Comparison of ENCODE assay signal across 11 mouse cellular contexts in the genomic region with DNA sequence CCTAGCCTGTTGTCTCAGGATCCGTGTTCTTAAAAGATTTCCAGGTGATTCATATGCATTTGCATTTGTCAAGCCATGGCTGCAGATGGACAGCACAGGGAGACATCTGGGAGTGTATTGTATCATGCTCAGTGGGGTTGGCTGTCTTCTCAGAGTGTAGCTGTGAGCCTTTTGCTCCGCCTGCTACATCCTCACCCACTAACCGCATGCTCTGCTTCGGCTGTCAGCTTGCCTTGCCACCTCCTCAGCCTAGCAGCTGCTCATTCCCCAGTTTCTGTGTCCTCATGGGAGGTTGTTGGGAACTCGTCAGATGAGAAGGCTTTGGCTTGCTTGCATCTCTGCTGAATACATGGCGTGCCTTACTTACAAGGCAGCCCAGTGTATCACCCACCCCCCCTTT.
A peak's percentile ranks its signal among the peaks of the same experiment; 100 is the strongest.
DNase-seq lines count a peak whose midpoint lies in the region; ATAC-seq lines count a peak whose summit lies in the region.
"Had no signal": no experiment of that assay in that cellular context is flagged by ENCODE, and none has a peak within 500 bp of the region (broad histone marks: within the 10 kb centered on the region; RNA-seq: fewer than 3 reads in every experiment).

No protein-coding gene starts in this region.

- no peak for DNase-seq in hindbrain, embryonic 10.5 days (ENCODE audit: low spot score)
- peak; percentile 25 to 45 for DNase-seq in frontal cortex, postnatal 25 days (ENCODE audit: low spot score in 2 of 2)
- DNase-seq in left cerebral cortex, adult 18-20 months (ENCODE audit: low spot score in 2 of 2): peak; percentile 69 to 84
- DNase-seq in right cerebral cortex, postnatal 14 days: peak; percentile 50
- DNase-seq in kidney, postnatal 14 days: no peak
- DNase-seq in adrenal gland, postnatal 25 days: no peak
- DNase-seq: lung, postnatal 10 days; midbrain, embryonic 14.5 days had no signal

- peak; percentile 43 for ATAC-seq in hindbrain, embryonic 16.5 days
- no peak for ATAC-seq in kidney, embryonic 14.5 days (ENCODE audit: low FRiP score, low TSS enrichment)
- ATAC-seq: intestine, postnatal 0 days had no signal

- H3K4me1 ChIP-seq in hindbrain, embryonic 16.5 days (ENCODE audit: control insufficient read depth, insufficient read depth, low read depth, low read length): no peaks in the 10 kb centered on the region; the same call in 1 of the 2 replicates
- peaks cover 3% of the 10 kb centered on the region; the same call in 1 of the 2 replicates for H3K4me1 ChIP-seq in hindbrain, embryonic 10.5 days (replicated peaks)
- no peaks in the 10 kb centered on the region for H3K4me1 ChIP-seq in kidney, embryonic 14.5 days (ENCODE audit: control insufficient read depth, insufficient read depth, low read length)

- 71% methylated on average over 6 of the region's 6 CpGs for WGBS in hindbrain, embryonic 16.5 days
- WGBS in hindbrain, embryonic 10.5 days: 85% methylated on average over 6 of the region's 6 CpGs
- WGBS in kidney, embryonic 14.5 days: 76% methylated on average over 6 of the region's 6 CpGs

- H3K27me3 ChIP-seq in hindbrain, embryonic 16.5 days (replicated peaks; ENCODE audit: control insufficient read depth, insufficient read depth, low read length): no peaks in the 10 kb centered on the region
- no peaks in the 10 kb centered on the region for H3K27me3 ChIP-seq in hindbrain, embryonic 10.5 days (ENCODE audit: insufficient read depth, poor library complexity, severe bottlenecking)
- H3K27me3 ChIP-seq in kidney, embryonic 14.5 days (ENCODE audit: control insufficient read depth, insufficient read depth, low read length): no peaks in the 10 kb centered on the region

- no peak overlapping the region for H3K4me3 ChIP-seq in hindbrain, embryonic 16.5 days (ENCODE audit: low read length)
- H3K4me3 ChIP-seq in hindbrain, embryonic 10.5 days: no peak overlapping the region
- H3K4me3 ChIP-seq in kidney, embryonic 14.5 days (ENCODE audit: low read length): no peak overlapping the region

- H3K4me2 ChIP-seq in hindbrain, embryonic 16.5 days (ENCODE audit: low read length): no peak overlapping the region
- no peak overlapping the region for H3K4me2 ChIP-seq in kidney, embryonic 14.5 days (replicated peaks; ENCODE audit: low read depth, low read length)

- no peak overlapping the region for H3K27ac ChIP-seq in hindbrain, embryonic 16.5 days (ENCODE audit: low read depth, low read length)
- no peak overlapping the region for H3K27ac ChIP-seq in hindbrain, embryonic 10.5 days
- H3K27ac ChIP-seq in kidney, embryonic 14.5 days (ENCODE audit: low read depth, low read length): no peak overlapping the region

- no peaks in the 10 kb centered on the region for H3K36me3 ChIP-seq in hindbrain, embryonic 16.5 days (ENCODE audit: control insufficient read depth, insufficient read depth, low read length)
- no peaks in the 10 kb centered on the region for H3K36me3 ChIP-seq in hindbrain, embryonic 10.5 days
- no peaks in the 10 kb centered on the region for H3K36me3 ChIP-seq in kidney, embryonic 14.5 days (ENCODE audit: control insufficient read depth, insufficient read depth, low read length)

- no peak overlapping the region for H3K9ac ChIP-seq in hindbrain, embryonic 16.5 days (ENCODE audit: low read depth, low read length)
- no peak overlapping the region for H3K9ac ChIP-seq in kidney, embryonic 14.5 days (ENCODE audit: low read depth, low read length)

- no peaks in the 10 kb centered on the region for H3K9me3 ChIP-seq in hindbrain, embryonic 16.5 days (ENCODE audit: control insufficient read depth, low read length)
- no peaks in the 10 kb centered on the region for H3K9me3 ChIP-seq in hindbrain, embryonic 10.5 days
- H3K9me3 ChIP-seq in kidney, embryonic 14.5 days (ENCODE audit: control insufficient read depth, low read length): no peaks in the 10 kb centered on the region

Comparison
In these comparisons a context has a peak if more than half of its experiments do, and no peak if none do; other contexts are left out.
1. DNase-seq: peak in frontal cortex, postnatal 25 days (2 of 2), left cerebral cortex, adult 18-20 months (2 of 2) and right cerebral cortex, postnatal 14 days (single experiment); none in hindbrain, embryonic 10.5 days (single experiment), kidney, postnatal 14 days (single experiment) and adrenal gland, postnatal 25 days (single experiment).